Mouse (Mus musculus) liver, embryonic 13.5 days (tissue): ENCODE measurements around the gene Nfix. TPM values are rescaled to one million over a fixed set of nuclear protein-coding genes. Genes with fewer than 3 reads are reported as not detected.
A peak's percentile ranks its signal among the peaks of the same experiment; 100 is the strongest.
"Not testable (repeated sequence)": the region's sequence is repeated elsewhere in the genome, so short reads cannot be mapped to it uniquely, and the experiment has no call there.

Experiments
- ATAC-seq: fragments of 200-750 bp; cut with Nextera tagmentation; 2 replicates; pipeline ENCODE4 v1.8.0; 2017; ENCODE audit warnings: low read depth, mild to moderate bottlenecking, moderate number of reproducible peaks, moderate library complexity
- DNase-seq: peaks from one replicate; pipeline ENCODE4 v3.0.0; 2022
- H3K27ac ChIP-seq: fragments of 300-500 bp; sonication (generic); 2 replicates; pipeline ENCODE4 v1.5.1; 2015; ENCODE audit warnings: moderate library complexity, mild to moderate bottlenecking, inconsistent platforms
- H3K27me3 ChIP-seq: fragments of 300-500 bp; sonication (generic); 2 replicates; pipeline ENCODE4 v1.6.1; 2015; ENCODE audit warnings: mild to moderate bottlenecking, inconsistent platforms
- H3K36me3 ChIP-seq: fragments of 300-500 bp; sonication (generic); 2 replicates; pipeline ENCODE4 v1.6.1; 2015; ENCODE audit warnings: mild to moderate bottlenecking, inconsistent platforms
- H3K4me1 ChIP-seq: fragments of 300-500 bp; sonication (generic); replicated peaks from 2 replicates; pipeline ENCODE4 v1.6.1; 2015; ENCODE audit warnings: inconsistent platforms
- H3K4me2 ChIP-seq: fragments of 300-500 bp; sonication (generic); 2 replicates; pipeline ENCODE4 v1.6.1; 2015; ENCODE audit warnings: inconsistent platforms, mild to moderate bottlenecking, moderate library complexity
- H3K4me3 ChIP-seq: fragments of 300-500 bp; sonication (generic); replicated peaks from 2 replicates; pipeline ENCODE4 v1.5.1; 2015; ENCODE audit warnings: mild to moderate bottlenecking, inconsistent platforms
- H3K9ac ChIP-seq: fragments of 300-500 bp; sonication (generic); 2 replicates; pipeline ENCODE4 v1.6.1; 2015; ENCODE audit warnings: mild to moderate bottlenecking, inconsistent platforms
- H3K9me3 ChIP-seq: fragments of 300-500 bp; sonication (generic); replicated peaks from 2 replicates; pipeline ENCODE4 v1.6.1; 2016; ENCODE audit warnings: inconsistent platforms
- WGBS: fragments of 180-500 bp; shearing (Covaris S2); methylation state at CpG from one replicate; pipeline ENCODE4 v1.1.7; 2015; ENCODE audit not compliant: insufficient replicate concordance; 5-methylcytosine and 5-hydroxymethylcytosine counted together
- polyA plus RNA-seq: library from polyadenylated mRNA; unstranded; fragments of >200 nt; fragmentation: Nextera tagmentation; extraction: Ambion mirVana; gene quantifications from 2 replicates; pipeline ENCODE4 v1.2.1, GENCODE M21; 2015

Gene Nfix
- polyA plus RNA-seq, 1 experiment from 2014 or later = 3.4 TPM

DNA sequence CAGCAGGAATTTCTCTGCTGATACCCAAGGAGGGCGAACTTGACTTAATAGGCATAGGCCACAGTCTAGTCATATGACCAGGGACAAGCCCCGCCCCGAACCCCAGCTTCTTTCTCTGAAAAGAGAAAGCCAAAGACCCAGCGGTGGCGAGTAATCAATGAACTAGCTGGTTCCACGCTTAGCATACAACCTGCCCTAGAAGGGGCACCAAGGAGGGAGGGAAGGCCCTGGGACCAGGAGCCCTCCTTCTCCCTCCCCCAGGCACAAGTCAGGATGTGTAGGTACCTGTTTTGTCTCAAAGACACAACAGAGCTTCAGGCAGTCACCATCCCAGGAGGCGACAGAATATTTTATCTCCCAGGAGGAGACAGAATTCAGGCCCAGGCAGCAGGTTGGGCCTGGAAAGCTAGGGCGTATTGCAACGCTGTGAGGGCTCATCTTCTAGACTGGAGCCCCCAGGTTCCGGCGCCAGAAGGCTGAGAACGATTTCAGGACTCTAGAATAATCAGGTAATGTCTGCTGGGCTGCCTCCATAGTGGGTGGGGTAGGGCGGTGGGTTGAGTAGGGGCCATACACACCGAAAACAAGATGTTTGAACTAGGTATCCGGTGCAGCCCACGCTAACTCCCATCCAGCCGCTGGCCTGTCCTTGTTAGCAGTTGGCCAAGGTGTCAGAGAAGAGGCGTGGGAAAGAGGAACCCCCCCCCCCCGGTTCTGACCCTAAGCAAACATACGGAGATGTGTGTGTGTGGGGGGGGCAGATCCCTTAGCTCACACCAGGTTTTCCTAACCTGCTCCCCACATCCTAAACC lies 113.7 kb downstream of the Nfix start, which contains the start of gene Trmt1:
Trmt1 (plus strand) TSS at position 117 of the 812 bp plus-strand sequence.
- WGBS = 7% methylated on average over 20 of the region's 20 CpGs
- DNase-seq = peak; percentile 61
- peak; percentile 3; the same call in 1 of the 2 replicates for ATAC-seq
- peak within 1 kb of the TSS; percentile 100 for H3K9ac ChIP-seq
- H3K36me3 ChIP-seq = peaks cover 32% of the 10 kb centered on the region
- peak within 1 kb of the TSS; percentile 96 for H3K27ac ChIP-seq
- peak within 1 kb of the TSS; percentile 94 for H3K4me2 ChIP-seq
- peaks cover 87% of the 10 kb centered on the region for H3K4me1 ChIP-seq
- H3K27me3 ChIP-seq = no peaks in the 10 kb centered on the region
- H3K4me3 ChIP-seq = peak within 1 kb of the TSS; percentile 99
- no peaks in the 10 kb centered on the region for H3K9me3 ChIP-seq

- WGBS = 57% methylated on average over 3 of the region's 3 CpGs
- H3K9ac ChIP-seq = peak overlapping the region; percentile 100; the same call in 1 of the 2 replicates
- DNase-seq = no peak
- H3K4me2 ChIP-seq = no peak overlapping the region
- peaks cover 75% of the 10 kb centered on the region for H3K4me1 ChIP-seq
- peaks cover 29% of the 10 kb centered on the region for H3K36me3 ChIP-seq
- H3K27ac ChIP-seq = peak overlapping the region; percentile 96; the same call in 1 of the 2 replicates
- no peak for ATAC-seq
- no peak overlapping the region for H3K4me3 ChIP-seq
- no peaks in the 10 kb centered on the region for H3K27me3 ChIP-seq
- no peaks in the 10 kb centered on the region for H3K9me3 ChIP-seq
Observed at GRCm38 (mm10) chr8:84684537-84684936, 115.6 kb downstream of the Nfix start.

- no peaks in the 10 kb centered on the region for H3K27me3 ChIP-seq
- WGBS = 60% methylated on average over 2 of the region's 2 CpGs
- no peak overlapping the region for H3K9ac ChIP-seq
- DNase-seq = no peak
- H3K4me2 ChIP-seq = no peak overlapping the region
- H3K9me3 ChIP-seq = no peaks in the 10 kb centered on the region
- H3K27ac ChIP-seq = no peak overlapping the region
- H3K4me3 ChIP-seq = no peak overlapping the region
- peaks cover 77% of the 10 kb centered on the region for H3K4me1 ChIP-seq
- peaks cover 32% of the 10 kb centered on the region for H3K36me3 ChIP-seq
- ATAC-seq = no peak
Observed at GRCm38 (mm10) chr8:84682257-84682656, 117.9 kb downstream of the Nfix start.

DNA sequence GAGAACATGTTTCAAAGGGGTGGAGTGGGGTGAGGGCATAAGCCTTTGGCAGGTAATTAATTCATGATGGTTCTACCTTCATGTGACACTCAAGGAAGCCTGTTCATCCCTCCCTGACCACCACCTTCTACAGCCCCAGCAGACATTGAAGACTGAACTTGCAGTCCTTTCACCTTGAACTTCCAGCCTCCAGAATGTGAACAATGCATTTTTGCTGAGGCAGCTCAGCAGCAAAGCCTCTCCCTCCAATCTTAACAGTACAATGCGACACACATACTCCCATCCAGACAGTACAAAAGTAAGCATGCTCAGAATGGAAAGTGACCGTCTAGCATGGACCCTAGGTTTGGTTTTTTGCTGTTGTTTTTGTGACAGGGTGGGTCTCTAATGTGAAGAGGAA lies 118.7 kb downstream of the Nfix start:
- no peaks in the 10 kb centered on the region for H3K27me3 ChIP-seq
- no peak overlapping the region for H3K27ac ChIP-seq
- WGBS = 82% methylated on average over 2 of the region's 2 CpGs
- no peak for ATAC-seq
- peaks cover 40% of the 10 kb centered on the region for H3K36me3 ChIP-seq
- peaks cover 76% of the 10 kb centered on the region for H3K4me1 ChIP-seq
- H3K9me3 ChIP-seq = no peaks in the 10 kb centered on the region
- H3K9ac ChIP-seq = no peak overlapping the region
- no peak for DNase-seq
- no peak overlapping the region for H3K4me2 ChIP-seq
- H3K4me3 ChIP-seq = no peak overlapping the region

DNA sequence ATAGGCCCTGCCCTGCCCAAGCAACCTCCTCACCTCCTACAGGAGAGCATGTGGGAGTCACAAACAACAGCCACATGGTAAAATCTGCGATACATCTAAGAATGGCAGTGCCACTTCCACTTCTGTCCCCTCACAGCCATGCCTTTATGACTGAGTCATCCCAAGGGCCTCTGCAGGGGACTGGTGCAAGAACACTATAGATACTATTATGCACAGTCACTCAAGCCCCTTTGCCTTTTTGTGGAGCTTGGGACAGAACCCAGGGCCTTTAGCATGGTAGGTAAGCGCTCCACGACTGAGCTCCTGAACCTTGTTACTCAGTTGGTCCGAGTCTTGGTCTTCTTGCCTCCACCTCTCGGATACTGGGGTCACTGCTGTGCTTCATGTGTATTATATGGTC lies 122.8 kb downstream of the Nfix start:
- ATAC-seq = peak; percentile 25; the same call in 1 of the 2 replicates
- H3K4me2 ChIP-seq = no peak overlapping the region
- DNase-seq = no peak
- no peaks in the 10 kb centered on the region for H3K27me3 ChIP-seq
- no peaks in the 10 kb centered on the region for H3K9me3 ChIP-seq
- H3K27ac ChIP-seq = no peak overlapping the region
- 0 out of 2 replicates have a peak overlapping the region, but pooled peaks have one; percentile 11 for H3K9ac ChIP-seq
- peaks cover 35% of the 10 kb centered on the region for H3K4me1 ChIP-seq
- H3K4me3 ChIP-seq = no peak overlapping the region
- WGBS = 84% methylated on average over 5 of the region's 5 CpGs
- peaks cover 61% of the 10 kb centered on the region for H3K36me3 ChIP-seq

GRCm38 (mm10) chr8:84670295-84671006 lies 129.7 kb downstream of the Nfix start:
- H3K4me1 ChIP-seq = peaks cover 58% of the 10 kb centered on the region
- ATAC-seq = peak; percentile 49
- not testable (repeated sequence) for H3K4me3 ChIP-seq, H3K9me3 ChIP-seq, H3K27me3 ChIP-seq, H3K4me2 ChIP-seq, DNase-seq
- H3K36me3 ChIP-seq = peaks cover 43% of the 10 kb centered on the region
- H3K9ac ChIP-seq = 0 out of 2 replicates have a peak overlapping the region, but pooled peaks have one; percentile 8
- peak overlapping the region; percentile 25 for H3K27ac ChIP-seq
- 58% methylated on average over 5 of the region's 5 CpGs for WGBS

- Histone ChIP-seq H3K27ac (no peak overlapping the region), H3K4me3 (no peak overlapping the region), H3K4me2 (no peak overlapping the region), H3K36me3 (peaks cover 30% of the 10 kb centered on the region), H3K9ac (0 out of 2 replicates have a peak overlapping the region, but pooled peaks have one; percentile 11), H3K4me1 (peaks cover 62% of the 10 kb centered on the region), H3K9me3 (no peaks in the 10 kb centered on the region), H3K27me3 (no peaks in the 10 kb centered on the region)
- ATAC-seq (no peak), DNase-seq (no peak)
- WGBS = 42% methylated on average over 6 of the region's 6 CpGs
Observed at GRCm38 (mm10) chr8:84668731-84669485, 131.2 kb downstream of the Nfix start.

DNA sequence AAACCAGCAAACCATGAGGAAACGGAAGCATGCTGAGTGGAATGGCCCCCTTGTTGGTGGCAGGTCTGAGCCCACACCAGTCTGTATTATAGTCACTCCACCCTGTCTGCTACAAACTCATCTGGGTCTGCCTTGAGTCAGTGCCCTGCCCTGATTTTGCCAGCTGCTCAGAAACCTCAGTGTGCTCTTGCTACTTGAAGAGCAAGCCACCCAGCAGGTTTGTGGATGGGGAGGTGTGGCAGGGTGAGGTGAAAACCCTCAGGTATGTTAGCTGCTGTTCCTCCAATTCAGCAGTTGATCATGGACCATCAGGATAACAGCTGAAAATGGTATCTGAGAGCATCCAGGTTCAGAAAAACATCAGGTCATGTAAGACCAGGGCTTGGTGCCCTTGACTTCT lies 132.1 kb downstream of the Nfix start:
- Histone ChIP-seq H3K9me3 (no peaks in the 10 kb centered on the region), H3K27ac (no peak overlapping the region), H3K4me1 (peaks cover 68% of the 10 kb centered on the region), H3K36me3 (peaks cover 23% of the 10 kb centered on the region), H3K9ac (no peak overlapping the region), H3K4me3 (no peak overlapping the region), H3K27me3 (no peaks in the 10 kb centered on the region), H3K4me2 (no peak overlapping the region)
- no peak for ATAC-seq
- DNase-seq = no peak
- WGBS = 67% methylated on average over 1 of the region's 1 CpGs

DNA sequence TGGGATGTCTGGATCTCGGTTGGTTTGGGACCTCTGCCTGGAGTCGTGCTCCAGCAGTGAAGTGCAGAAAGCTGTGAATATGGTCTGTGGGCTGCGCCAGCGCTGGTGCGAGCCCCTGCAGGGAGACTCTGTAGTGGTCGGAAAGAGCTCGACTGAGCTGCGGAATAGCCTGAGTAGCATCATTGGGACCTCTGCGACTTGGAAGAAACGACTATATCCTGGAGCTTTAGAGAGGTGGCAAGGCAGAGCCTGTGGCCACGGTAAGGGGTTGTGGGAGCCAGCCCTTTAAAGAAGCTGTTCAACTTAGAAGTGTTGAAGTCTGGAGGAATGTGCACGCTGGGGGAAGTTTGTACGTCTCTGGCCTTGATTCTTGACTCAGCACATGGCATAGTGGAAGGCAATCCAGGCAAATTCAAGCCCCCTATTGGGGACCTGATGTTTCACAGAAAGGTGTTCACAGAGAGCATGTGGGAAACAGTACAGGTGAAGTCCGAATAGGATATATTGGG lies 134.7 kb downstream of the Nfix start:
- H3K27ac ChIP-seq = peak overlapping the region; percentile 98
- H3K4me2 ChIP-seq = peak overlapping the region; percentile 99
- H3K4me1 ChIP-seq = peaks cover 78% of the 10 kb centered on the region
- H3K4me3 ChIP-seq = peak overlapping the region; percentile 81
- H3K9ac ChIP-seq = peak overlapping the region; percentile 93
- peaks cover under 1% of the 10 kb centered on the region; the same call in 1 of the 2 replicates for H3K36me3 ChIP-seq
- DNase-seq (no peak), ATAC-seq (peak; percentile 2; the same call in 1 of the 2 replicates)
- 2% methylated on average over 14 of the region's 14 CpGs for WGBS
- no peaks in the 10 kb centered on the region for H3K9me3 ChIP-seq
- no peaks in the 10 kb centered on the region for H3K27me3 ChIP-seq

DNA sequence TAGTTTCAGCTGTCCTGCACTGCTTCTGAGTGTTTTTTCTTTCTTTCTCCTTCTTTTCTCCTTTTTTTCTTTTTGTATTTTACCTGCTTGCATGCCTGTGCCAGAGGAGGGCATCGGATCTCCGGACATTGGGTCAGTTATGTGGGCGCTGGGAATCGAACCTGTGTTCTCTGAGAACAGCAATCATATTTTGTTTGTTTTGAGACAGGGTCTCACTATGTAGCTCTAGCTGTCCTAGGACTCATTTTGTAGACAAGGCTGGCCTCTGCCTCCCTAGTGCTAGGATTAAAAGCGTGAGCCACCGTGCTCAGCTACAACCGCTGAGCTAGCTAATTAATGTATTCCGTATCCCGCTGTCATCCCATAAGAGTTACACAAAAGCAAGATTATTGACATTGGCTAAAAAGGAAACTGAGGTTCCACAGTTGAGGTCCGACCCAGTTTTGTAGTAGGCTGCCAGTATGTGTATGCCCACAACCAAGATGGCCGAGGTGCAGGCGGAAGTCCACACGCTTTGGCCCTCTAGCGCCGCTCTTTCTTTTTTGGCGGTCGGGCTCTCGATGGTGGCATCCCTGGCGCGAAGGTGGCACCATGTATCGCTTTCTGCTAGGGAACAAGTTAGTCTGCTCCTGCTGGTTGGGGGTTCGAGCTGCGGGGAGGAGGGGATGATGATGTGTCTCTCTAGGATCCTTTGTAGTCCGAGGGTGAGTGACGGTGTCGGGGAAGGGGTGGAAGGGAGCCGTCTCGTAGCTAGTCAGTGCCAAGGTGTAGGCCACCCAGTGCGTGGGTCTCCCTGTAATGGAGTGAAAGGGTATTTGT lies 135.4 kb downstream of the Nfix start:
- peak overlapping the region; percentile 81 for H3K4me3 ChIP-seq
- no peaks in the 10 kb centered on the region for H3K36me3 ChIP-seq
- peak overlapping the region; percentile 98 for H3K27ac ChIP-seq
- under 1% methylated on average over 29 of the region's 29 CpGs for WGBS
- no peaks in the 10 kb centered on the region for H3K27me3 ChIP-seq
- ATAC-seq (peak; percentile 45), DNase-seq (peak; percentile 65)
- H3K4me1 ChIP-seq = peaks cover 79% of the 10 kb centered on the region
- peak overlapping the region; percentile 99 for H3K4me2 ChIP-seq
- H3K9ac ChIP-seq = peak overlapping the region; percentile 93
- H3K9me3 ChIP-seq = no peaks in the 10 kb centered on the region
